Mouse (Mus musculus) neural tube, embryonic 15.5 days (tissue): ENCODE results near the gene Car5a. TPM values are rescaled to one million over a fixed set of nuclear protein-coding genes. Genes with fewer than 3 reads are reported as not detected.

Experiments
- ATAC-seq: fragments of 200-750 bp; cut with Nextera tagmentation; 2 replicates; pipeline ENCODE4 v1.8.0; 2017; ENCODE audit warnings: mild to moderate bottlenecking, moderate TSS enrichment, moderate library complexity; ENCODE audit not compliant: low FRiP score
- H3K27ac ChIP-seq: fragments of 300-500 bp; sonication (generic); replicated peaks from 2 replicates; pipeline ENCODE4 v1.5.1; 2015; ENCODE audit warnings: mild to moderate bottlenecking, inconsistent platforms
- H3K27me3 ChIP-seq: fragments of 300-500 bp; sonication (generic); replicated peaks from 2 replicates; pipeline ENCODE4 v1.6.1; 2015; ENCODE audit warnings: inconsistent platforms
- H3K36me3 ChIP-seq: fragments of 300-500 bp; sonication (generic); 2 replicates; pipeline ENCODE4 v1.6.1; 2015; ENCODE audit warnings: inconsistent platforms
- H3K4me1 ChIP-seq: fragments of 300-500 bp; sonication (generic); 2 replicates; pipeline ENCODE4 v1.6.1; 2015; ENCODE audit warnings: inconsistent platforms
- H3K4me2 ChIP-seq: fragments of 300-500 bp; sonication (generic); 2 replicates; pipeline ENCODE4 v1.6.1; 2015; ENCODE audit warnings: inconsistent platforms, mild to moderate bottlenecking, moderate library complexity
- H3K4me3 ChIP-seq: fragments of 300-500 bp; sonication (generic); replicated peaks from 2 replicates; pipeline ENCODE4 v1.5.1; 2015; ENCODE audit warnings: mild to moderate bottlenecking, inconsistent platforms
- H3K9ac ChIP-seq: fragments of 300-500 bp; sonication (generic); replicated peaks from 2 replicates; pipeline ENCODE4 v1.6.1; 2015; ENCODE audit warnings: mild to moderate bottlenecking, inconsistent platforms
- H3K9me3 ChIP-seq: fragments of 300-500 bp; sonication (generic); replicated peaks from 2 replicates; pipeline ENCODE4 v1.6.1; 2016; ENCODE audit warnings: inconsistent platforms
- WGBS: fragments of 180-500 bp; shearing (Covaris S2); methylation state at CpG from one replicate; pipeline ENCODE4 v1.1.7; 2015; ENCODE audit warnings: mixed read lengths; 5-methylcytosine and 5-hydroxymethylcytosine counted together
- polyA plus RNA-seq: library from polyadenylated mRNA; unstranded; fragments of >200 nt; fragmentation: Nextera tagmentation; extraction: Ambion mirVana; gene quantifications from 2 replicates; pipeline ENCODE4 v1.2.1, GENCODE M21; 2015

Car5a gene
- polyA plus RNA-seq, 1 experiment from 2014 or later = 0.50 TPM

- 83% methylated on average over 7 of the region's 7 CpGs for WGBS
Observed at GRCm38 (mm10) chr8:121946351-121946750, 1.6 kb upstream of the Car5a start.

GRCm38 (mm10) chr8:121943716-121944115 is 988 bp downstream of the Car5a start:
- Histone ChIP-seq H3K27ac (no peak overlapping the region), H3K4me1 (peaks cover 17% of the 10 kb centered on the region), H3K4me3 (no peak overlapping the region), H3K36me3 (no peaks in the 10 kb centered on the region), H3K9me3 (no peaks in the 10 kb centered on the region), H3K4me2 (no peak overlapping the region), H3K27me3 (no peaks in the 10 kb centered on the region), H3K9ac (no peak overlapping the region)
- ATAC-seq = no peak
- WGBS = 82% methylated on average over 8 of the region's 8 CpGs

More at GRCm38 (mm10) chr8:121946351-121946750, 1.6 kb upstream of the Car5a start:
- no peak overlapping the region for H3K9ac ChIP-seq
- no peak overlapping the region for H3K27ac ChIP-seq
- no peak for ATAC-seq
- H3K4me2 ChIP-seq = no peak overlapping the region
- H3K36me3 ChIP-seq = no peaks in the 10 kb centered on the region
- no peaks in the 10 kb centered on the region for H3K27me3 ChIP-seq
- H3K4me1 ChIP-seq = peaks cover 29% of the 10 kb centered on the region
- H3K9me3 ChIP-seq = no peaks in the 10 kb centered on the region
- H3K4me3 ChIP-seq = no peak overlapping the region

GRCm38 (mm10) chr8:121943057-121943540 is 1.6 kb downstream of the Car5a start:
- H3K9me3 ChIP-seq = no peaks in the 10 kb centered on the region
- peaks cover 11% of the 10 kb centered on the region for H3K4me1 ChIP-seq
- H3K4me2 ChIP-seq = no peak overlapping the region
- no peaks in the 10 kb centered on the region for H3K27me3 ChIP-seq
- no peak overlapping the region for H3K4me3 ChIP-seq
- no peaks in the 10 kb centered on the region for H3K36me3 ChIP-seq
- H3K9ac ChIP-seq = no peak overlapping the region
- 70% methylated on average over 2 of the region's 2 CpGs for WGBS
- H3K27ac ChIP-seq = no peak overlapping the region
- ATAC-seq = no peak

- Histone ChIP-seq H3K36me3 (no peaks in the 10 kb centered on the region), H3K27me3 (no peaks in the 10 kb centered on the region), H3K9ac (no peak overlapping the region), H3K4me2 (no peak overlapping the region), H3K4me1 (peaks cover 23% of the 10 kb centered on the region), H3K9me3 (no peaks in the 10 kb centered on the region), H3K4me3 (no peak overlapping the region), H3K27ac (no peak overlapping the region)
- WGBS = 89% methylated on average over 7 of the region's 7 CpGs
- no peak for ATAC-seq
Observed at GRCm38 (mm10) chr8:121938732-121939131, 6.0 kb downstream of the Car5a start.

GRCm38 (mm10) chr8:121936391-121936790 is 8.3 kb downstream of the Car5a start:
- 68% methylated on average over 14 of the region's 14 CpGs for WGBS
- Histone ChIP-seq H3K36me3 (no peaks in the 10 kb centered on the region), H3K4me2 (no peak overlapping the region), H3K4me3 (no peak overlapping the region), H3K27ac (peak overlapping the region; percentile 78), H3K9ac (no peak overlapping the region), H3K4me1 (peaks cover 23% of the 10 kb centered on the region), H3K27me3 (no peaks in the 10 kb centered on the region), H3K9me3 (no peaks in the 10 kb centered on the region)
- ATAC-seq = no peak

GRCm38 (mm10) chr8:121935341-121936294 is 9.1 kb downstream of the Car5a start:
- WGBS = 40% methylated on average over 12 of the region's 12 CpGs
- Histone ChIP-seq H3K36me3 (no peaks in the 10 kb centered on the region), H3K9me3 (no peaks in the 10 kb centered on the region), H3K9ac (no peak overlapping the region), H3K4me1 (peaks cover 23% of the 10 kb centered on the region), H3K4me2 (no peak overlapping the region), H3K27ac (peak overlapping the region; percentile 78), H3K4me3 (no peak overlapping the region), H3K27me3 (no peaks in the 10 kb centered on the region)
- ATAC-seq = peak; percentile 82

- H3K27ac ChIP-seq = peak overlapping the region; percentile 72
- no peak overlapping the region for H3K4me2 ChIP-seq
- H3K9ac ChIP-seq = no peak overlapping the region
- H3K27me3 ChIP-seq = no peaks in the 10 kb centered on the region
- H3K4me1 ChIP-seq = peaks cover 23% of the 10 kb centered on the region
- H3K9me3 ChIP-seq = no peaks in the 10 kb centered on the region
- H3K36me3 ChIP-seq = no peaks in the 10 kb centered on the region
- no peak overlapping the region for H3K4me3 ChIP-seq
- ATAC-seq = 0 out of 2 replicates have a peak, but pooled peaks have one; percentile 10
Observed at GRCm38 (mm10) chr8:121934923-121935322, 9.8 kb downstream of the Car5a start.

GRCm38 (mm10) chr8:121934506-121934905 is 10.2 kb downstream of the Car5a start:
- Histone ChIP-seq H3K4me2 (no peak overlapping the region), H3K4me1 (peaks cover 23% of the 10 kb centered on the region), H3K27me3 (no peaks in the 10 kb centered on the region), H3K9ac (no peak overlapping the region), H3K27ac (peak overlapping the region; percentile 72), H3K36me3 (no peaks in the 10 kb centered on the region), H3K4me3 (no peak overlapping the region), H3K9me3 (no peaks in the 10 kb centered on the region)
- WGBS = 37% methylated on average over 4 of the region's 4 CpGs
- ATAC-seq = no peak

GRCm38 (mm10) chr8:121932668-121933520 is 11.8 kb downstream of the Car5a start:
- Histone ChIP-seq H3K36me3 (no peaks in the 10 kb centered on the region), H3K9me3 (no peaks in the 10 kb centered on the region), H3K4me1 (peaks cover 23% of the 10 kb centered on the region), H3K27ac (no peak overlapping the region), H3K4me2 (no peak overlapping the region), H3K4me3 (no peak overlapping the region), H3K27me3 (no peaks in the 10 kb centered on the region), H3K9ac (no peak overlapping the region)
- no peak for ATAC-seq
- WGBS = 84% methylated on average over 14 of the region's 14 CpGs

- ATAC-seq = no peak
- no peak overlapping the region for H3K27ac ChIP-seq
- whole genome bisulfite sequencing = 73% methylated on average over 12 of the region's 12 CpGs
Observed at GRCm38 (mm10) chr8:121932026-121932667, 12.6 kb downstream of the Car5a start.

GRCm38 (mm10) chr8:121931571-121931970 is 13.1 kb downstream of the Car5a start:
- H3K27ac ChIP-seq = no peak overlapping the region
- H3K4me3 ChIP-seq = no peak overlapping the region
- peaks cover 22% of the 10 kb centered on the region for H3K4me1 ChIP-seq
- no peak overlapping the region for H3K4me2 ChIP-seq
- H3K27me3 ChIP-seq = no peaks in the 10 kb centered on the region
- H3K36me3 ChIP-seq = no peaks in the 10 kb centered on the region
- WGBS = 88% methylated on average over 7 of the region's 7 CpGs
- no peaks in the 10 kb centered on the region for H3K9me3 ChIP-seq
- ATAC-seq = no peak
- no peak overlapping the region for H3K9ac ChIP-seq

More at GRCm38 (mm10) chr8:121932026-121932667, 12.6 kb downstream of the Car5a start:
- H3K9ac ChIP-seq = no peak overlapping the region
- H3K4me2 ChIP-seq = no peak overlapping the region
- H3K9me3 ChIP-seq = no peaks in the 10 kb centered on the region
- no peak overlapping the region for H3K4me3 ChIP-seq
- H3K4me1 ChIP-seq = peaks cover 23% of the 10 kb centered on the region
- no peaks in the 10 kb centered on the region for H3K36me3 ChIP-seq
- no peaks in the 10 kb centered on the region for H3K27me3 ChIP-seq
